Mouse (Mus musculus): ENCODE results near the gene Zbtb20.

Gene Zbtb20

GRCm38 (mm10) chr16:43482738-43483137 is 607.1 kb downstream of the Zbtb20 start:
- DNase-seq (ENCODE audit: low read depth, low spot score) = no peak

GRCm38 (mm10) chr16:43484400-43484799 is 608.7 kb downstream of the Zbtb20 start:
- no peak for DNase-seq (ENCODE audit: low read depth, low spot score)

GRCm38 (mm10) chr16:43489362-43489761 is 613.7 kb downstream of the Zbtb20 start:
- no peak for DNase-seq (ENCODE audit: low read depth, low spot score)

DNA sequence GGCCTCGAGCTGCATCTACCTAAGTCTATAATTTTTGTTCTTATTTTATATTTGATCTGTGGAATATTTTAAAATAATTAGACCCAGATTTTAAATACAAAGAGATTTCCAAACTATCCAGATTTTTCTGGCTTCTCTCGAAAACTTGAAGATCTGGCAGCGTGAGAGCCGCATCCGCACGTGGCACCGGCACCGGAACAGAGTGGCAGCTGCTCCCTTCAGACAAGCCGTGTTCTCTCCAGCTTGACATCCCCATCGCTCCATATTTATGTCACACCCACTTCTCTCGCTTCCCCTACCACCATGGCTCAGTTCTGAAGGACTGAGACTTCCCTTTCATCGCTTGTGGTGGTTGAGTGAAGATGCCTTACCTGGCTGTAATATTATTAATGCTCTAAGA is 614.3 kb downstream of the Zbtb20 start:
- DNase-seq (ENCODE audit: low read depth, low spot score) = no peak

- no peak for DNase-seq (ENCODE audit: low read depth, low spot score)
Observed at GRCm38 (mm10) chr16:43492863-43493262, 617.2 kb downstream of the Zbtb20 start.

DNA sequence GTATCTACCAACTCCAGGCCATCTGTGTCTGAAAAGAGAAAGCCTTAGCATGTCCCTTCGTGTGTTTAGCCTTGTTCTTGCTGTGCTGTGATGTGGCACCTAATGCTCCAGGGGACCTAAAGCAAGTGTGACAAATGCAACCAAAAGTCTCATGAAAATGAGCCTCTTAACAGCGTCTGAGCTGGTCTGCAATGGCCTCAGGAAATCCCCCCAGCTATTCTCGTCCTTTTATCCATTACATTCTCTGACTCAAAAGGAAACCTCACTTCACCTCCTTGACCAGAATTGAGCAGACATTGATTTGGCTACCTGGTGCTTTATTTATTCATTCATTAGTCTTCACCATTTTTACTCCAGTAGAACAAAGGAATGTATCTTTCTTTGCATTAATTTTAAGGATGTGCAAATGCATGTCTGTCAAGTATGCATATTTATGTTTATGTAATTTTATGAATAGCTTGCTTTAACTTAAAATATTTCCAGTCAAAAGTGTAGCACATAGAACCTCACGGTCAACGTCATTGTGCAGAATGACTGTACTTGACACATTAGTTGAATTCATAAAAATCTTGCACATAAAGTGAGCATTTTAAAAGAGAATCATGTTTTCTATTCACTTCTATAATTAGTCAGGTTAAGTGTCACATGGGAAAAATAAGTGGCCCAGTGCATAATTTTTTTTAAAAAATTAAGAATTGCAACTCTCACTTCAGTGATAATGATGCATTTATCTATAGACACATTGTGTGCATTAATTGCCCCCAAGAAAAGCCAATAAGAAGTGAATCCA is 618.1 kb downstream of the Zbtb20 start:
- DNase-seq (ENCODE audit: low read depth, low spot score) = no peak

DNA sequence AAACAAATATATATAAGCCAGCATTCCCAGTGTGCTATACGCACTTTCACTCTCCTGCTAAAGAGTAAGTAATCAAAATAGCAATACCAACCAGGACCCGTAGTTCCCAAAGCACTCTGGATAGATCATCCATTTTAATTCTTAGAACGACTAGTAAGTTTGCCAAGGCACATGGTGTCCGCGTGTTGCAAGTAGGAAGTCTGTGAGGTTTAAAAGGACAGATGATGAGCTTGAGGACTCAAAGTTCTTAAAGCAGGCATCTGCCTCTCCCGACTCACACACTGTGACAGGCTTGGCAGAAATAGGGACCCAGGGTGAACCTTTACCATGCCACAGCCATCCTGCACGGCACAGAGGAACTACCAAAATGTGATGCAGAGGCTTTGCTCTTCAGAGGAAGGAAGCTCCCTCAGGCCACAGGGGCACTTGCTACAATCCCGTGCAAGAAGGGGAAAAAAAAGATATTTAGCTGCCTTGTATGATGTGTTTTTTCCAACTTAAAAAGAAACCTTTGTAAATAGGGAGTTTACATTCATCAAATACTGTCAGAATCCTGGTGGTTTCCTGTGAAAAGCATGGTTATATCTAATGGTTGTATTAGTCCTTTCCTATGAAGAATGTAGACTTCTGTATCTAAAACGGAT is 619.6 kb downstream of the Zbtb20 start:
- no peak for DNase-seq (ENCODE audit: low read depth, low spot score)

GRCm38 (mm10) chr16:43497093-43497492 is 621.4 kb downstream of the Zbtb20 start:
- no peak for DNase-seq (ENCODE audit: low read depth, low spot score)

DNA sequence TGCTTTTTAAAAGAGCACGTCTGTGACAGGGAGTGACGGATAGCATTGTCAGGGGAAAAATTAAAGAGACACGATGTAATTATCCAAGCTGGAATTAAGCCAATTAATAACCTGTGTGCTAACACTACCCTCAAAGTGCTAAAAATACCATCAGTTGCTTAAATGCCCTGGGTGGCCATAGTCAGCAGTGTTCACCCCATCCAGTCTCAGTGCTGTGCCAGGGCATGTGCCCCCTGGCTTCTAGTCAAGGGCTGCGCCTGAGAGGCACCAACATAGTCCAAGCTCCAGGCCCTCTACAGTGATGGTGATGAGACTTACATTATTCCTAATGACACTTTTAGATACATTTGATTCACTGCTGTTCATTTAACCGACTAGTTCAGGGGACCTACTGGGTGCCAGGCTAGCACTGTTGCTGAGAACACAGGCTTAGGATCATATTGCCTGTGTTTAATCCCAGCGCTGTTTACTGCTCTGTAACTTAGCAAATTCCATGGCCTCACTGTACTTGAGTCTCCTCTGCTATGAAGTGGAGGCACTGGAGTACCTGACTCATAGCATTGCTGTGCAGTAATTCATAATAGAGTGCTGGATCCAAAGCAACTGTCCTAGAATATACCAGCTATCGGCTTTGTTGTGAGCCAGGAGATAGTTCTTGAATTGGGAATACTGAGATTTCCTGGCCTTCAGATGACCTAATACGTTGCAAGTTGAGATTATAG is 624.6 kb downstream of the Zbtb20 start:
- no peak for DNase-seq (ENCODE audit: low read depth, low spot score)

GRCm38 (mm10) chr16:43501284-43501683 is 625.6 kb downstream of the Zbtb20 start:
- no peak for DNase-seq (ENCODE audit: low read depth, low spot score)

DNA sequence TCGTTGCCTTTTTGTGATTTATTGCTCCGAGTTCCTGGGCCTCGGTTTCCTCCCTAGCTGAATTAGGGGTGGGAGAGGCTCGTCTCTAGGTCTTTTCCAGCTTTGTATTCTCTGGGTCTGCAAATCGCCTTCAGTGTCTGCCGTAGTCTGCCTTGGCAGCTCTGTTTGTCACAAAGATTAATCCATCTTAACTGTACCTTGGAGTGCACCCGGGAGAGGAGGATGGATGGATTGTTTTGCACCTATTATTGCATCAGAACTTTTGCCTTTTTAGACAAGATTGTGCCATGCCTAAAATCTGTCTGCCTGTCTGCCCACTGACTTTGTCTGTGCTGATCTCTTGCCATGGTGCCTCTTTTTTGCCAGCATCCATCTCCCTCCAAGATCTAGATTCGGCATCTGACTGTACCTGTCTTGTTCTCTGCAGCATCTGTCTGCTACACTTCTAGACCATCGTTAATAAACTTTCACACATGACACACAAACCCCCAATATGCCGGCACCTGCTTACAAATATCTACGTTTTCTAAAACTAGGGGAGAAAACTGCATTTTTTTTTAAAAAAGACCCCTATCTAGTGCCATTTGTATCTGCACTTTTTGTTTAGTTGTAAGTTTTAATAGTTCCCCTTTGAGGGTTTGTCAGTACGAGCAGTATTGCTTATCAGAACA is 626.8 kb downstream of the Zbtb20 start:
- no peak for DNase-seq (ENCODE audit: low read depth, low spot score)

DNA sequence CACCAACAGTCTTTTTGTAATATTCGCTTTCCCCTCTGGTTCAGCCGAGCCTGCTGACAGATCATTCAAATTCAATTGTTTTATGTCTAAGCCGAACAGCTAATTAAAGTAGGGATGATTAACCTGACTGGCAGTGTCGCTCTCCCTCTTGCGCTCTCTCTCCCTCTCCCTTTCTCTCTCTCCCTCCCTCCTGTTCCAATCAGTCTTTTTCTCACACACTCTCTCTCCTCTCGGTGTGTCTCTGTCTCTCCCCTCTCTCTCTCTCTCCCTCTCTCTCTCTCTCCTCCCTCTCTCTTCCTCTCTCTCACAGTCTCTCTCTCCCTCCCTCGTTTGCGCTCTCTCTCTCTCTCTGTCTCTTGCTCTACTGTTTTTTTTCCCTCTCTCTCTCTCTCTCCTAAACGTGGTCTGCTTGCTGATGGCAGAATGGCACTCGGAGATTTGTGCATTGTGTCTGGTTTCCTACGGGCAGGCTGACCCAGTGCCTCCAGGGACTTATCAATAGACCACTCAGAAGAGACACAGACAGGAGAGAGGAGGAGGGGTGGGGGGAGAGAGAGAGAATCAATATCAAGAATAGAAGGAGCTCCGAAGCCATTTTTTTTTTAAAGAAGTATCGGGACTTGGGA is 627.4 kb downstream of the Zbtb20 start:
- DNase-seq (ENCODE audit: low read depth, low spot score) = no peak

- no peak for DNase-seq (ENCODE audit: low read depth, low spot score)
Observed at GRCm38 (mm10) chr16:43503636-43504010, 627.9 kb downstream of the Zbtb20 start.

DNA sequence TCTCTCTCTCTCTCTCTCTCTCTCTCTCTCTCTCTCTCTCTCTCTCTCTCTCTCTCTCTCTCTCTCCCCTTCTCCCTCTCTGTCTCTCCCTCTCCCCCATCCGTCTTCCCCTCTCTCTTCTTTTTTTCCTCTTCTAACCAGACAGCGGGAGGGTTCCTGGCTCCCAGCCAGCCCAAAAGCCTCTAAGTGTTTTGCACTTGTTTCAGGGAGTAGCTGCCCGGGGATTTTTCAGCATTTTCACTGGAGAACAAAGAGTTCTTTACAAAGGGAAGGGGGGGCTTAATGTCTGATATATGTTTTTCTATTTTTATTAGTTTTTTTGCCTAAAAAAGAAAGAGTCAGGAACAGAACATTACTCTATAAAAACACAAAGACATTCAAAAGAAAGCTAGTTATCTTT is 628.5 kb downstream of the Zbtb20 start:
- DNase-seq (ENCODE audit: low read depth, low spot score) = no peak

GRCm38 (mm10) chr16:43504556-43504955 is 628.9 kb downstream of the Zbtb20 start:
- DNase-seq (ENCODE audit: low read depth, low spot score) = no peak

- DNase-seq (ENCODE audit: low read depth, low spot score) = no peak
Observed at GRCm38 (mm10) chr16:43505314-43505950, 629.8 kb downstream of the Zbtb20 start.

GRCm38 (mm10) chr16:43506189-43506751 is 630.6 kb downstream of the Zbtb20 start:
- no peak for DNase-seq (ENCODE audit: low read depth, low spot score)

GRCm38 (mm10) chr16:43506771-43507405 is 631.2 kb downstream of the Zbtb20 start:
- DNase-seq (ENCODE audit: low read depth, low spot score) = no peak

GRCm38 (mm10) chr16:43508166-43508998 is 632.7 kb downstream of the Zbtb20 start:
- DNase-seq (ENCODE audit: low read depth, low spot score) = no peak
